Mouse (Mus musculus): Measurements from ENCODE around the gene Tra2a. TPM values are rescaled to one million over a fixed set of nuclear protein-coding genes. Genes with fewer than 3 reads are reported as not detected.

The Tra2a gene
- polyA plus RNA-seq, 1 experiment from 2014 or later = 58.0 TPM

DNA sequence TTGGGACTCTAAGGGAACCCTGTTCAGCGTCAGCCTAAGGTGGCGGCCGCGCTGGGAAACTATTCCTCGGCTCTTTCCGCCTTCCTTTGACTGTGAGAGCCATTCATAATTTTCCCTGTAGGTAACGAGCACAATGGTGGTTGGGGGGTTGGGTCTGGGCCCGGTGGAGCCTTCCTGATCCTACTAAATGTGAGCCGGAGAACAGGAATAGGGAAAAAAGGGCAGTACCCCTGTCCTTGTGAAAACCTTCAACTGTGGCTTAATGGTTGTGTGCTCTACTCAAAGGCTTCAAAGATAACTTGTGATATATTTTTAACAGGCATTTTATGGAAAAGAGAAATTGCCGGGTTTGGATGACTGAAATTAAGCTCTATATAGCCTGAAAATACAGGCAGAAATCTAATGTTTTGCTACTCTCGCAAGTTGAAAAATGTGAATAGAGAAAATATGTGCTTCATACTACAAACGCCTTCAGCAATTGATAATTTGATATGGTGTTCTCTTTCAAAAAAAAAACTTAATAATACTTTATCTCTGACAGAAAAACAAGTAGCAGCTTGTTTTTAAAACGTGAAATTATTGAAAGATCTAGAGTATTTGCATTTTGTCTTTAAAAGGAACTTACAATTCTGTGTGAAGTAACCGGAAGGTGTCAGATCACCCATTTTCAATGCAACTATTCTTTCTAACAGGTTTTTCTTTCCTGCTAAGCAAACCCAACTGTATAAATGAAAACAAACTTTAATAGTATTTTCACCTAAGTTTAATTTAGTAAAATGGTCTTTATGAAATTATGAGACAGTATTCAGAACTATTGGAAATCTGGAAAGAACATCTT is 47.9 kb downstream of the Tra2a start:
- Histone ChIP-seq H3K9me3 (ENCODE audit: control insufficient read depth, low read length) (no peaks in the 10 kb centered on the region), H3K27me3 (ENCODE audit: control insufficient read depth, insufficient read depth, low read length) (no peaks in the 10 kb centered on the region), H3K36me3 (ENCODE audit: control insufficient read depth, insufficient read depth, low read length) (no peaks in the 10 kb centered on the region), H3K27ac (replicated peaks; ENCODE audit: low read depth, low read length) (peak overlapping the region; percentile 95), H3K9ac (replicated peaks; ENCODE audit: low read length) (peak overlapping the region; percentile 96; the same call in 1 of the 2 replicates), H3K4me3 (replicated peaks; ENCODE audit: low read depth, low read length) (peak overlapping the region; percentile 91), H3K4me1 (ENCODE audit: control insufficient read depth, insufficient read depth, low read length) (peaks cover 22% of the 10 kb centered on the region), H3K4me2 (ENCODE audit: low read length) (peak overlapping the region; percentile 82)
- WGBS = 1% methylated on average over 14 of the region's 14 CpGs
- no peak for DNase-seq
- ATAC-seq (ENCODE audit: low FRiP score, low TSS enrichment) = peak; percentile 51; the same call in 1 of the 2 replicates

DNA sequence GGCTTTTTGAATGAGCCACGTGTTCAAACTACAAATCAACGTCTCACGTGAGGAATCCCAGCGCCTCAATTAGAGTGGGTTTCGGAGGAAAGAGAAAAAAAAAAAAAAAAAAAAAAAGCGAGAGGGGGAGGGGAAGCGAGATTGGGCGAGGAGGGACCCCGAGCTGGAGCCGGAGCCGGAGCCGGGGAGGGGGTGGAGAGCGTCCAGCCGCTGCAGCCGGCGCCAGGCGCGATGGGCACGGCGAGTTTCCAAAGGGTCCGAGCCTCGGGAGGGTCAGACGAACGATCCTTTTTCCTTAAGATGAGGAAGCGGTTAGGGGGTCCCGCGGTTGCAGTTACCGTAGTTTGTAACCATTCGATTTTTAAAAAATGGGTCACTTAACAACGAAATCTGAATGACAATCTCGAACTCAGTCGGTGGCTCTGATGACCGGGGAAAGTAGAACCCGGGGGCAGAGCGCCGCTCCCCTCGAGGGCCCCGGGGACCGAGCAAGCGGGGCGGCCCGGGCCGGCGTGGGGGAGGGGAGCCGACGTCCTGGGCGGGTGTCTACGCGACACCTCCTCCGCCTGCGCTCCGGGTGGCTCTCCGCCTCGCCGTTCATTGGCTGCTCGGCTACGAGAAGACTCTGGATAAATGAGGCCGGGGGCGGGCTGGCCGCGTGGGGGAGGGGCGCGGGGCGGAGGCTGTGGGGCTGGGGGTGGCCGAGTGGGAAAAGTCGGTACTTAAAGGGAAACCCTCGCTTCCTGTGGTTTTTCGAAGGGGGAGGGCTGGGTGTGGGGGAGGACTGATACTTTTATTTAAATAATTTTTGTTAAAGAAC is 48.7 kb downstream of the Tra2a start, which contains the start of gene Igf2bp3:
TSS of gene Igf2bp3 (minus strand) at position 30 of the 820 bp plus-strand sequence.
- Histone ChIP-seq H3K9me3 (ENCODE audit: control insufficient read depth, low read length) (no peaks in the 10 kb centered on the region), H3K9ac (replicated peaks; ENCODE audit: low read length) (peak within 1 kb of the TSS; percentile 96), H3K4me2 (ENCODE audit: low read length) (peak within 1 kb of the TSS; percentile 82), H3K4me1 (ENCODE audit: control insufficient read depth, insufficient read depth, low read length) (peaks cover 30% of the 10 kb centered on the region), H3K27ac (replicated peaks; ENCODE audit: low read depth, low read length) (peak within 1 kb of the TSS; percentile 95), H3K4me3 (replicated peaks; ENCODE audit: low read depth, low read length) (peak within 1 kb of the TSS; percentile 91), H3K36me3 (ENCODE audit: control insufficient read depth, insufficient read depth, low read length) (no peaks in the 10 kb centered on the region), H3K27me3 (ENCODE audit: control insufficient read depth, insufficient read depth, low read length) (no peaks in the 10 kb centered on the region)
- ATAC-seq (ENCODE audit: low FRiP score, low TSS enrichment) (peak; percentile 83), DNase-seq (peak; percentile 94)
- WGBS = under 1% methylated on average over 67 of the region's 68 CpGs

DNA sequence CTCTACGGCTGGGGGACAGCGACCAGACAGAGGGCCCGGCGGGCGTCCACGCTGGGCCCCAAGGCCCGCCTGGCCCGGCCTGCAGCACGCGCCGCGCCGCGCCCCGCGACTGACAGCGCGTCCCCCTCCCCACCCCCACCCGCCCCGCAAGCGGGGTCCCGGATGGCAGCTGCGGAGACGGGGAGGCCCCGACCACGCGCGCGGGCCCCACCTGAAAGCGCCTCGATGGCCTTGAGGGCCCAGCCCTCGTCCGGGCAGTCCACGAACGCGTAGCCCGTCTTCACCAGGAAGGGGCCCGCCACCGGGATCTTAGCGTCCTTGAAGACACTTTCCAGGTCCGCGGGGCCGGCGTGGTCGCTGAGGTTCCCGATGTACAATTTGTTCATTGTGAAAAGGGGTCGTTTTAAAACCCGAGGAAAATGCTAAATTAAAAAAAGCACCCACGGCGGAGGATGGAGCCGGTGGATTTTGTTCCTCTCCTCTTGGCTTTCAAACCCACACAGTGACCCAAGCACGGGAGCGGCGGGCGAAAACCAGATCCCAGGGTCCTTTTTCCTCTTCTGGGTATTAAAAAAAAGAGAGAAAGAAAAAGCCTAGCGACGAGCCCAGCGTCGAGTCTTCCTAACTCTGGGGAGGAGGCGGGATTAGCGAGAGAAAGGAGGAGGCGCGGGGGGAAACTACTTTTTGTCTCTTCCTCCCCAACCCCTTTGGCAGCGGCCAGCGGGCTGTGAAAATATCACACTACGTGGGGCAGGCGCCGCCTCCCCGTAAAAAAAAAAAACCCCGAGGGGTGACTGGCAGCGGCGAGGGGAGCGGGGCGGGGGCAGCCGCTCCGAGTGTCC is 49.5 kb downstream of the Tra2a start:
- Histone ChIP-seq H3K27ac (replicated peaks; ENCODE audit: low read depth, low read length) (peak overlapping the region; percentile 95), H3K9ac (replicated peaks; ENCODE audit: low read length) (peak overlapping the region; percentile 96), H3K9me3 (ENCODE audit: control insufficient read depth, low read length) (no peaks in the 10 kb centered on the region), H3K27me3 (ENCODE audit: control insufficient read depth, insufficient read depth, low read length) (no peaks in the 10 kb centered on the region), H3K4me3 (replicated peaks; ENCODE audit: low read depth, low read length) (peak overlapping the region; percentile 91), H3K4me2 (ENCODE audit: low read length) (peak overlapping the region; percentile 82), H3K36me3 (ENCODE audit: control insufficient read depth, insufficient read depth, low read length) (no peaks in the 10 kb centered on the region), H3K4me1 (ENCODE audit: control insufficient read depth, insufficient read depth, low read length) (peaks cover 33% of the 10 kb centered on the region)
- DNase-seq (peak; percentile 90), ATAC-seq (ENCODE audit: low FRiP score, low TSS enrichment) (0 out of 2 replicates have a peak, but pooled peaks have one; percentile 9)
- under 1% methylated on average over 72 of the region's 76 CpGs for whole genome bisulfite sequencing

DNA sequence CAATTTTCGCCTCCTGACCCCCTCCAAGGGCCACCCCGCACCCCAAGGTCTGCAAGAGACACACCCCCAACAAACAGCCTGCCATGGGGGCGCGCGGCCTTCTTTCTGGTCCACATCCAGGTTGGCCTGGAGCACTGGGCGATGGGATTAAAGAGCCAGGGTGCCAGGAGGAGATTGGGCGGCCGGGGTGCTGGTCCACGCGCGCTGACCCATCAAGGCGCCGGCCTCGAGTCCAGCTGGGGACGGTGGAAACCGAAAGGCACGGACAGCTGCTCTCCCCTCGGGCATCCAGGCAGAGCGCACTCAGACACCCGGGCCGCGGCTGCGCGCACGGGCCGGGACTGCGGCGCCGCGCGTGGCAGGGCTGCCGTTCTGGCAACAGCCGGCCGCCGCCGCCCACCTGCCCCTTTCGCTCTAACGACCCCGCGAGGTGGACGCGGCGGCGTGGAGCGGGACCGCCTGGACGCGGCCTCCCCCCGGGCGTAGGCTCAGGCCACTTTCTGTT is 50.2 kb downstream of the Tra2a start:
- under 1% methylated on average over 46 of the region's 50 CpGs for WGBS
- Histone ChIP-seq H3K4me1 (ENCODE audit: control insufficient read depth, insufficient read depth, low read length) (peaks cover 33% of the 10 kb centered on the region), H3K27ac (replicated peaks; ENCODE audit: low read depth, low read length) (peak overlapping the region; percentile 95), H3K4me3 (replicated peaks; ENCODE audit: low read depth, low read length) (peak overlapping the region; percentile 91), H3K9me3 (ENCODE audit: control insufficient read depth, low read length) (no peaks in the 10 kb centered on the region), H3K4me2 (ENCODE audit: low read length) (peak overlapping the region; percentile 82), H3K36me3 (ENCODE audit: control insufficient read depth, insufficient read depth, low read length) (no peaks in the 10 kb centered on the region), H3K27me3 (ENCODE audit: control insufficient read depth, insufficient read depth, low read length) (no peaks in the 10 kb centered on the region), H3K9ac (replicated peaks; ENCODE audit: low read length) (peak overlapping the region; percentile 96)
- DNase-seq (peak; percentile 73), ATAC-seq (ENCODE audit: low FRiP score, low TSS enrichment) (peak; percentile 3; the same call in 1 of the 2 replicates)

DNA sequence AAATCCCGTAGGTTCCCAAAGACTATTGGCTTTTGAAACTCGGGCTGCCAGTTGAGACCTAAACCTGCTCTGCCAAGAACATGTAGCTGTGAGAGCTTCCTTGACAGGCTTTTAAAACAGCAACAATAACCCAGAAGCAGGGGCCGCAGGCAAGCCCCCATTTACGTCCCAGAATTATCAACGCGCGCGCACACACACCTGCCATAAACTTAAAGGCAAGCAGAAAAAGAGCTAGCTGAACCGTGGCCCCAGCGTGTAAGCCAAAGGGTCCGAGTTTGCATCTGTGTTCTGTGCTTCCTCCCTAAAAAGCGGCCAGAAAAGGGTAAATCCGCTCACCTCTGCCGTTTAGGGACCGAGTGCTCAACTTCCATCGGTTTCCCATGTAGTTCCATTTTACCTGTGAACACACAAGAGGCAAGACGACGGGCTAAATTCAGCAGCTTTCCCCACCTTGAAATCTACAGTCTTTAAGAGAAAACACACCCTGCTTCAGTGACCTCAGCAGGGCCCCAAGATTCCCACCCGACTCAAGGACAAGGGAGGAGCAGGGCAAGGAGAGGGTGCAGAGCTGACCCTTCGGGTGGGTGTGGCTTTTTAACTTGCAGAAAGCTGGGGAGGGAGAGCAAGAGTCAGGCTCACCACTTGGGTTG is 50.8 kb downstream of the Tra2a start:
- Histone ChIP-seq H3K27me3 (ENCODE audit: control insufficient read depth, insufficient read depth, low read length) (no peaks in the 10 kb centered on the region), H3K4me1 (ENCODE audit: control insufficient read depth, insufficient read depth, low read length) (peaks cover 29% of the 10 kb centered on the region), H3K4me2 (ENCODE audit: low read length) (peak overlapping the region; percentile 82), H3K36me3 (ENCODE audit: control insufficient read depth, insufficient read depth, low read length) (no peaks in the 10 kb centered on the region; the same call in 1 of the 2 replicates), H3K4me3 (replicated peaks; ENCODE audit: low read depth, low read length) (peak overlapping the region; percentile 91), H3K9me3 (ENCODE audit: control insufficient read depth, low read length) (no peaks in the 10 kb centered on the region), H3K9ac (replicated peaks; ENCODE audit: low read length) (peak overlapping the region; percentile 96), H3K27ac (replicated peaks; ENCODE audit: low read depth, low read length) (peak overlapping the region; percentile 95)
- WGBS = under 1% methylated on average over 20 of the region's 20 CpGs
- DNase-seq (no peak), ATAC-seq (ENCODE audit: low FRiP score, low TSS enrichment) (no peak)

DNA sequence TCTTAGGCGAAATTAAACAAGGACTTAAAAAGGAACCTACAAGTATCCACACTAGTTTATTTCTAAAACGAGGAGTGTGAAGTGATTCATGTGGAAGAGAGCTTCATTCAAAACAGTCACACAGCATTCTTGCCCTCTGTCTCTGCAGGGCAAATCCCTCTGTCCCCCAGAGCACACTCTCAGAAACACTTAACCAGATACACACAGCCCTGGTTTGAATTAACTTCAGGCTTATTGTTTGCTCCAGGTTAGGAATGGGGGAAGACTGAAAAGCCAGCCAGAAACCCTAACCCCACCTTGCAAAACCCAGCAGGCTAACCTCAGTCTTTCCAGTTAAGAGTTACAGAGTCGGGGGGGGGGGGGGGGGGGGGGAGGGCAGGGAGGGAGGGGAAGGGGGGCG is 51.7 kb downstream of the Tra2a start:
- Histone ChIP-seq H3K27ac (replicated peaks; ENCODE audit: low read depth, low read length) (no peak overlapping the region), H3K4me1 (ENCODE audit: control insufficient read depth, insufficient read depth, low read length) (peaks cover 29% of the 10 kb centered on the region), H3K4me3 (replicated peaks; ENCODE audit: low read depth, low read length) (peak overlapping the region; percentile 91), H3K4me2 (ENCODE audit: low read length) (peak overlapping the region; percentile 82), H3K9me3 (ENCODE audit: control insufficient read depth, low read length) (no peaks in the 10 kb centered on the region), H3K36me3 (ENCODE audit: control insufficient read depth, insufficient read depth, low read length) (no peaks in the 10 kb centered on the region; the same call in none of the 2 replicates), H3K9ac (replicated peaks; ENCODE audit: low read length) (no peak overlapping the region; the same call in 1 of the 2 replicates), H3K27me3 (ENCODE audit: control insufficient read depth, insufficient read depth, low read length) (no peaks in the 10 kb centered on the region)
- no peak for DNase-seq
- no peak for ATAC-seq (ENCODE audit: low FRiP score, low TSS enrichment)
- WGBS = 10% methylated on average over 4 of the region's 4 CpGs

DNA sequence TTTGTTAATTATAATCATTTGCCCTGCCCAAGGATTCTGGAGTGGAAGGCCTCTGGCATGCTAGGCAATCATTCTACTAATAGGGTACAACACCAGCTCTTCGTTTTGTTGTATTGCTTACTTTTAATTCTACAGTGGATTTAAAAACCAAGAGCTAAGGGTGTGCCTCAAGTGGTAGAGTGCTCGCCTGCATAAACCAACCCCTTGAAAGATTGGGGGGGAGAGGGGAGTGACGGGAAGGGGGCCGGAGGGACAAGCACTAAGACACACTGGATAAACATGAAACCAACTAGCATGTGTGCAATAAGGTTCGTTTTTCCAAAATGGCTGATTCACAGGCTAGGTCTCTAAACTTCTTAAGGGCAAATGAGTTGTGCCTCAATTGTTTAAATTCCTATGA is 52.2 kb downstream of the Tra2a start:
- Histone ChIP-seq H3K4me3 (replicated peaks; ENCODE audit: low read depth, low read length) (0 out of 2 replicates have a peak overlapping the region, but pooled peaks have one; percentile 7), H3K27me3 (ENCODE audit: control insufficient read depth, insufficient read depth, low read length) (no peaks in the 10 kb centered on the region), H3K4me1 (ENCODE audit: control insufficient read depth, insufficient read depth, low read length) (peaks cover 29% of the 10 kb centered on the region), H3K4me2 (ENCODE audit: low read length) (peak overlapping the region; percentile 50), H3K9me3 (ENCODE audit: control insufficient read depth, low read length) (no peaks in the 10 kb centered on the region), H3K27ac (replicated peaks; ENCODE audit: low read depth, low read length) (no peak overlapping the region), H3K36me3 (ENCODE audit: control insufficient read depth, insufficient read depth, low read length) (peaks cover 5% of the 10 kb centered on the region), H3K9ac (replicated peaks; ENCODE audit: low read length) (no peak overlapping the region)
- DNase-seq = no peak
- no peak for ATAC-seq (ENCODE audit: low FRiP score, low TSS enrichment)
- 19% methylated on average over 5 of the region's 5 CpGs for WGBS
